13 mouse cellular contexts compared by ENCODE assay signal in genomic region chr6:6279646-6280045, GRCm38 (mm10).
DNase-seq lines count a peak whose midpoint lies in the region; ATAC-seq and TF ChIP-seq lines count a peak whose summit lies in the region.
"Had no signal": no experiment of that assay in that cellular context is flagged by ENCODE, and none has a peak within 500 bp of the region (broad histone marks: within the 10 kb centered on the region; RNA-seq: fewer than 3 reads in every experiment).

No protein-coding gene starts in this region.

- H3K4me1 ChIP-seq in kidney, adult 2 months (ENCODE audit: control insufficient read depth, insufficient read depth, low read length) = no peaks in the 10 kb centered on the region
- H3K4me1 ChIP-seq: forebrain, embryonic 10.5 days; hindbrain, embryonic 12.5 days; limb, embryonic 12.5 days had no signal

- no peaks in the 10 kb centered on the region for H3K36me3 ChIP-seq in kidney, adult 2 months (ENCODE audit: control insufficient read depth, insufficient read depth, low read length)
- H3K36me3 ChIP-seq: forebrain, embryonic 10.5 days; hindbrain, embryonic 12.5 days; limb, embryonic 12.5 days had no signal

- no peaks in the 10 kb centered on the region for H3K27me3 ChIP-seq in kidney, adult 2 months (replicated peaks; ENCODE audit: control insufficient read depth, insufficient read depth, low read length)
- H3K27me3 ChIP-seq: hindbrain, embryonic 12.5 days; limb, embryonic 12.5 days had no signal

- 86% methylated on average over 6 of the region's 6 CpGs for WGBS in kidney, adult 2 months

- peak; percentile 8 for ATAC-seq in granulocyte monocyte progenitor cell, adult 5-6 weeks (replicated peaks; ENCODE audit: poor library complexity, severe bottlenecking)

- peak; percentile 21; the same call in 1 of the 2 replicates for TF ChIP-seq CTCF in kidney, adult 2 months (conservative IDR thresholded peaks at IDR 0.05; ENCODE audit: insufficient read depth, insufficient read length, low read depth, low read length)

- no peak for DNase-seq in kidney, adult 2 months
- DNase-seq in kidney, postnatal 4 days = no peak
- peak; percentile 28 for DNase-seq in thymus, postnatal 4 days
- DNase-seq in thymus, postnatal 36 days = no peak
- DNase-seq in left cerebral cortex, postnatal 25 days (ENCODE audit: low spot score in 2 of 2) = no peak
- DNase-seq in right cerebral cortex, postnatal 14 days = no peak
- DNase-seq: cerebellum, adult 2 months; kidney, adult 11 months; right cerebral cortex, postnatal 4 days had no signal

- no peak overlapping the region for H3K4me3 ChIP-seq in kidney, adult 2 months (ENCODE audit: insufficient read depth, low read depth, low read length)
- H3K4me3 ChIP-seq: forebrain, embryonic 10.5 days; hindbrain, embryonic 12.5 days; limb, embryonic 12.5 days had no signal

- no peak overlapping the region for H3K27ac ChIP-seq in kidney, adult 2 months (ENCODE audit: insufficient read depth, low read depth, low read length)
- H3K27ac ChIP-seq: forebrain, embryonic 10.5 days; hindbrain, embryonic 12.5 days; limb, embryonic 12.5 days had no signal

- intact Hi-C loops in left cerebral cortex, postnatal 25 days (cut with DNase I) = loop anchor here (10.0 kb wide), 1 partner anchor 615 kb away; no protein-coding TSS in a partner anchor

- no peak for TF ChIP-seq POLR2A in kidney, adult 2 months (IDR thresholded peaks at IDR 0.05; ENCODE audit: low read depth, low read length)
